Mouse (Mus musculus) small intestine, adult 2 months (tissue): ENCODE data around the gene Tbc1d8. TPM values are rescaled to one million over a fixed set of nuclear protein-coding genes. Genes with fewer than 3 reads are reported as not detected.

Source experiments
- H3K27ac ChIP-seq: fragments of 200-500 bp; 2 replicates; pipeline ENCODE4 v1.5.1; 2012; ENCODE audit warnings: low read depth, low read length, control low read depth, inconsistent platforms; ENCODE audit not compliant: insufficient read depth
- H3K27me3 ChIP-seq: fragments of 200-500 bp; 2 replicates; pipeline ENCODE4 v1.6.1; 2012; ENCODE audit warnings: mild to moderate bottlenecking, moderate library complexity, low read length, inconsistent platforms; ENCODE audit not compliant: control insufficient read depth, insufficient read depth
- H3K36me3 ChIP-seq: fragments of 200-500 bp; 2 replicates; pipeline ENCODE4 v1.6.1; 2012; ENCODE audit warnings: mild to moderate bottlenecking, low read length, control low read depth, inconsistent platforms; ENCODE audit not compliant: control insufficient read depth, insufficient read depth
- H3K4me1 ChIP-seq: fragments of 200-500 bp; 2 replicates; pipeline ENCODE4 v1.6.1; 2012; ENCODE audit warnings: low read length, inconsistent platforms, mixed read lengths; ENCODE audit not compliant: control insufficient read depth, insufficient read depth, insufficient read length
- H3K4me3 ChIP-seq: fragments of 200-500 bp; 2 replicates; pipeline ENCODE4 v1.5.1; 2012; ENCODE audit warnings: low read depth, mild to moderate bottlenecking, control low read depth, inconsistent platforms, low read length, moderate library complexity
- CTCF ChIP-seq: fragments of 200-500 bp; IDR thresholded peaks from 2 replicates; pipeline ENCODE4 v1.5.1; 2012; ENCODE audit warnings: low read depth, mild to moderate bottlenecking, control low read depth, inconsistent platforms, low read length, moderate library complexity, mixed read lengths; ENCODE audit not compliant: insufficient replicate concordance, insufficient read length; ENCODE audit errors: extremely low read depth
- POLR2A ChIP-seq: fragments of 200-500 bp; IDR thresholded peaks from 2 replicates; pipeline ENCODE4 v1.6.1; 2012; ENCODE audit warnings: low read depth, mild to moderate bottlenecking, control low read depth, inconsistent platforms, low read length, moderate library complexity
- WGBS: fragments of 180-500 bp; shearing (Covaris S2); methylation state at CpG from one replicate; pipeline ENCODE4 v1.1.7; 2018; 5-methylcytosine and 5-hydroxymethylcytosine counted together
- polyA plus RNA-seq: library from polyadenylated mRNA; depleted of rRNA; stranded (reverse); fragments of >200 nt; gene quantifications from 2 replicates; pipeline ENCODE4 v1.2.3, GENCODE M21; 2012

Gene Tbc1d8
- polyA plus RNA-seq, 1 experiment: 13.1 TPM

GRCm38 (mm10) chr1:39515303-39515991 is 36.9 kb upstream of the Tbc1d8 start:
- Histone ChIP-seq H3K36me3 (no peaks in the 10 kb centered on the region), H3K27me3 (no peaks in the 10 kb centered on the region), H3K27ac (no peak overlapping the region), H3K4me1 (no peaks in the 10 kb centered on the region), H3K4me3 (no peak overlapping the region)
- 40% methylated on average over 10 of the region's 10 CpGs for WGBS
- TF ChIP-seq POLR2A: no peak

GRCm38 (mm10) chr1:39512183-39512582 is 33.6 kb upstream of the Tbc1d8 start:
- no peak overlapping the region for H3K27ac ChIP-seq
- 57% methylated on average over 1 of the region's 1 CpGs for WGBS
- no peak overlapping the region for H3K4me3 ChIP-seq
- TF ChIP-seq POLR2A: no peak
- no peak for TF ChIP-seq CTCF
- H3K4me1 ChIP-seq: no peaks in the 10 kb centered on the region
- no peaks in the 10 kb centered on the region for H3K27me3 ChIP-seq
- no peaks in the 10 kb centered on the region for H3K36me3 ChIP-seq

GRCm38 (mm10) chr1:39511775-39512174 is 33.2 kb upstream of the Tbc1d8 start:
- Histone ChIP-seq H3K27ac (no peak overlapping the region), H3K36me3 (no peaks in the 10 kb centered on the region), H3K4me1 (no peaks in the 10 kb centered on the region), H3K4me3 (no peak overlapping the region), H3K27me3 (no peaks in the 10 kb centered on the region)
- 72% methylated on average over 8 of the region's 8 CpGs for WGBS
- TF ChIP-seq POLR2A: no peak
- TF ChIP-seq CTCF: no peak

- Histone ChIP-seq H3K4me3 (no peak overlapping the region), H3K4me1 (no peaks in the 10 kb centered on the region), H3K36me3 (no peaks in the 10 kb centered on the region), H3K27ac (no peak overlapping the region), H3K27me3 (no peaks in the 10 kb centered on the region)
- WGBS: 60% methylated on average over 9 of the region's 9 CpGs
- TF ChIP-seq CTCF: no peak
- TF ChIP-seq POLR2A: no peak
These were observed 27.0 kb upstream of the Tbc1d8 start for GRCm38 (mm10) chr1:39505600-39505999.

GRCm38 (mm10) chr1:39504261-39504660 is 25.7 kb upstream of the Tbc1d8 start:
- H3K27me3 ChIP-seq: no peaks in the 10 kb centered on the region
- H3K4me3 ChIP-seq: no peak overlapping the region
- no peaks in the 10 kb centered on the region for H3K36me3 ChIP-seq
- 3% methylated on average over 1 of the region's 1 CpGs for WGBS
- H3K4me1 ChIP-seq: no peaks in the 10 kb centered on the region
- H3K27ac ChIP-seq: no peak overlapping the region
- no peak for TF ChIP-seq POLR2A
- peak; percentile 46; the same call in 1 of the 2 replicates for TF ChIP-seq CTCF

GRCm38 (mm10) chr1:39502817-39503633 is 24.5 kb upstream of the Tbc1d8 start:
- TF ChIP-seq POLR2A (no peak), CTCF (no peak)
- Histone ChIP-seq H3K4me1 (no peaks in the 10 kb centered on the region), H3K36me3 (no peaks in the 10 kb centered on the region), H3K27ac (0 out of 2 replicates have a peak overlapping the region, but pooled peaks have one; percentile 9), H3K4me3 (no peak overlapping the region), H3K27me3 (no peaks in the 10 kb centered on the region)
- WGBS: 78% methylated on average over 17 of the region's 17 CpGs

GRCm38 (mm10) chr1:39499485-39499941 is 21.0 kb upstream of the Tbc1d8 start:
- Histone ChIP-seq H3K36me3 (no peaks in the 10 kb centered on the region), H3K4me3 (no peak overlapping the region), H3K27me3 (no peaks in the 10 kb centered on the region), H3K27ac (no peak overlapping the region), H3K4me1 (no peaks in the 10 kb centered on the region)
- TF ChIP-seq POLR2A (no peak), CTCF (no peak)
- WGBS: 74% methylated on average over 2 of the region's 2 CpGs
